Mouse (Mus musculus) bone marrow macrophage, adult 2 months (primary cell): ENCODE data around the gene Nuak2.

Source experiments
- CTCF ChIP-seq: IDR thresholded peaks from 2 replicates; pipeline ENCODE4 v1.5.1; 2012; ENCODE audit warnings: low read depth, mild to moderate bottlenecking, low read length, moderate library complexity
- POLR2A ChIP-seq: IDR thresholded peaks from 2 replicates; pipeline ENCODE4 v1.6.1; 2012; ENCODE audit warnings: mild to moderate bottlenecking, low read depth, low read length, borderline replicate concordance

GRCm38 (mm10) chr1:132266791-132267557, 49.0 kb upstream of the Nuak2 start:
- TF ChIP-seq POLR2A, result no peak
- no peak for TF ChIP-seq CTCF
